Mouse (Mus musculus): ENCODE data around the gene Heyl. TPM values are rescaled to one million over a fixed set of nuclear protein-coding genes. Genes with fewer than 3 reads are reported as not detected.

The Heyl gene
- polyA plus RNA-seq, 1 experiment from 2014 or later: 31.6 TPM

GRCm38 (mm10) chr4:123236431-123237031 lies 3.2 kb downstream of the Heyl start:
- Histone ChIP-seq H3K9me3 (replicated peaks; ENCODE audit: low read length) (no peaks in the 10 kb centered on the region), H3K9ac (ENCODE audit: low read depth, low read length) (0 out of 2 replicates have a peak overlapping the region, but pooled peaks have one; percentile 13), H3K4me2 (ENCODE audit: low read length) (peak overlapping the region; percentile 35), H3K27me3 (ENCODE audit: insufficient read depth, low read length) (no peaks in the 10 kb centered on the region), H3K36me3 (ENCODE audit: insufficient read depth, low read length) (no peaks in the 10 kb centered on the region), H3K27ac (peak overlapping the region; percentile 82), H3K4me1 (replicated peaks; ENCODE audit: insufficient read depth, low read length) (peaks cover 59% of the 10 kb centered on the region), H3K4me3 (replicated peaks; ENCODE audit: low read depth, low read length) (no peak overlapping the region)
- WGBS: 73% methylated on average over 13 of the region's 13 CpGs
- TF ChIP-seq CTCF (IDR thresholded peaks at IDR 0.05; ENCODE audit: low read depth): no peak
- ATAC-seq (replicated peaks; ENCODE audit: low FRiP score, low read depth) (no peak), DNase-seq (ENCODE audit: low spot score) (no peak)

- H3K4me1 ChIP-seq (replicated peaks; ENCODE audit: insufficient read depth, low read length): peaks cover 53% of the 10 kb centered on the region
- 42% methylated on average over 6 of the region's 6 CpGs for WGBS
- TF ChIP-seq CTCF (IDR thresholded peaks at IDR 0.05; ENCODE audit: low read depth): no peak
These were observed 4.3 kb downstream of the Heyl start for GRCm38 (mm10) chr4:123237386-123238266.

GRCm38 (mm10) chr4:123239361-123240203 lies 6.2 kb downstream of the Heyl start:
- DNase-seq (ENCODE audit: low spot score) (peak; percentile 88), ATAC-seq (replicated peaks; ENCODE audit: low FRiP score, low read depth) (peak; percentile 84)
- Histone ChIP-seq H3K4me2 (ENCODE audit: low read length) (peak overlapping the region; percentile 57), H3K4me1 (replicated peaks; ENCODE audit: insufficient read depth, low read length) (peaks cover 43% of the 10 kb centered on the region), H3K9ac (ENCODE audit: low read depth, low read length) (peak overlapping the region; percentile 53), H3K27ac (peak overlapping the region; percentile 82), H3K9me3 (replicated peaks; ENCODE audit: low read length) (no peaks in the 10 kb centered on the region), H3K36me3 (ENCODE audit: insufficient read depth, low read length) (0 out of 2 replicates have a peak, but pooled peaks cover 5% of the 10 kb centered on the region), H3K27me3 (ENCODE audit: insufficient read depth, low read length) (no peaks in the 10 kb centered on the region), H3K4me3 (replicated peaks; ENCODE audit: low read depth, low read length) (peak overlapping the region; percentile 26)
- peak; percentile 39; the same call in 1 of the 2 replicates for TF ChIP-seq CTCF (IDR thresholded peaks at IDR 0.05; ENCODE audit: low read depth)
- WGBS: 4% methylated on average over 55 of the region's 58 CpGs

More at GRCm38 (mm10) chr4:123237386-123238266, 4.3 kb downstream of the Heyl start:
- Histone ChIP-seq H3K4me2 (ENCODE audit: low read length) (0 out of 2 replicates have a peak overlapping the region, but pooled peaks have one; percentile 10), H3K9me3 (replicated peaks; ENCODE audit: low read length) (no peaks in the 10 kb centered on the region), H3K4me3 (replicated peaks; ENCODE audit: low read depth, low read length) (no peak overlapping the region), H3K27ac (peak overlapping the region; percentile 82), H3K27me3 (ENCODE audit: insufficient read depth, low read length) (no peaks in the 10 kb centered on the region), H3K9ac (ENCODE audit: low read depth, low read length) (no peak overlapping the region), H3K36me3 (ENCODE audit: insufficient read depth, low read length) (no peaks in the 10 kb centered on the region)
- ATAC-seq (replicated peaks; ENCODE audit: low FRiP score, low read depth) (no peak), DNase-seq (ENCODE audit: low spot score) (peak; percentile 67)

- ATAC-seq (replicated peaks; ENCODE audit: low FRiP score, low read depth): no peak
- H3K4me3 ChIP-seq (replicated peaks; ENCODE audit: low read depth, low read length): no peak overlapping the region
- no peak for DNase-seq (ENCODE audit: low spot score)
- no peaks in the 10 kb centered on the region for H3K27me3 ChIP-seq (ENCODE audit: insufficient read depth, low read length)
- 0 out of 2 replicates have a peak, but pooled peaks cover 4% of the 10 kb centered on the region for H3K4me1 ChIP-seq (replicated peaks; ENCODE audit: insufficient read depth, low read length)
- peak overlapping the region; percentile 62; the same call in 1 of the 2 replicates for H3K27ac ChIP-seq
- H3K9me3 ChIP-seq (replicated peaks; ENCODE audit: low read length): no peaks in the 10 kb centered on the region
- no peak for TF ChIP-seq CTCF (IDR thresholded peaks at IDR 0.05; ENCODE audit: low read depth)
- no peak overlapping the region for H3K4me2 ChIP-seq (ENCODE audit: low read length)
- no peak overlapping the region for H3K9ac ChIP-seq (ENCODE audit: low read depth, low read length)
- 0 out of 2 replicates have a peak, but pooled peaks cover 5% of the 10 kb centered on the region for H3K36me3 ChIP-seq (ENCODE audit: insufficient read depth, low read length)
- 73% methylated on average over 7 of the region's 7 CpGs for WGBS
These were observed 12.9 kb downstream of the Heyl start for GRCm38 (mm10) chr4:123246221-123246620.

GRCm38 (mm10) chr4:123246651-123247050 lies 13.3 kb downstream of the Heyl start:
- no peaks in the 10 kb centered on the region for H3K27me3 ChIP-seq (ENCODE audit: insufficient read depth, low read length)
- 0 out of 2 replicates have a peak, but pooled peaks cover 5% of the 10 kb centered on the region for H3K36me3 ChIP-seq (ENCODE audit: insufficient read depth, low read length)
- H3K4me3 ChIP-seq (replicated peaks; ENCODE audit: low read depth, low read length): no peak overlapping the region
- H3K27ac ChIP-seq: peak overlapping the region; percentile 62; the same call in 1 of the 2 replicates
- H3K9ac ChIP-seq (ENCODE audit: low read depth, low read length): no peak overlapping the region
- H3K4me1 ChIP-seq (replicated peaks; ENCODE audit: insufficient read depth, low read length): 0 out of 2 replicates have a peak, but pooled peaks cover 4% of the 10 kb centered on the region
- ATAC-seq (replicated peaks; ENCODE audit: low FRiP score, low read depth): no peak
- no peak for DNase-seq (ENCODE audit: low spot score)
- WGBS: 91% methylated on average over 5 of the region's 5 CpGs
- no peaks in the 10 kb centered on the region for H3K9me3 ChIP-seq (replicated peaks; ENCODE audit: low read length)
- H3K4me2 ChIP-seq (ENCODE audit: low read length): no peak overlapping the region
- no peak for TF ChIP-seq CTCF (IDR thresholded peaks at IDR 0.05; ENCODE audit: low read depth)
